Mouse (Mus musculus): ENCODE measurements around the gene Hcrt. TPM values are rescaled to one million over a fixed set of nuclear protein-coding genes. Genes with fewer than 3 reads are reported as not detected.

Hcrt gene
- polyA plus RNA-seq, 1 experiment from 2014 or later: not detected

DNA sequence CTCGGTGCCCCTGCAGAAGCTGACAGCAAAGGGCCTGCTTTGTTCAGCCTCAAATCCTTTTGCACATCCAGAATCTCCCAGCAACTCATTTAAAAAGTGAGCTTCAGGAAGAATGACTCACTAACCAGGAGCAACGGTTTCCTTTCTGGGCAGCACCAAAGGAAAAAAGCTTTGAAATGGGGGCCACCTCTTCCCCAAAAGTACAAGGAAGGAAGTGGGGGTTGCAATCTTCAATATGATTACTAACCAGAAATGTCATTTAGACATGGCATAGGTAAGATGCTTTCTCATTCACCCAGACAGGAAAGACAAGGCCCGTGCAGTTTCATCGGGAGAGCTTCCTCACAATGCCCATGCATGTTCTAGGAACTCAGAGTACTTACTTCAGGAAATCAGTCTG lies 41.5 kb downstream of the Hcrt start:
- Histone ChIP-seq H3K4me3 (ENCODE audit: low read depth, low read length) (no peak overlapping the region), H3K9me3 (replicated peaks; ENCODE audit: control insufficient read depth, low read length) (no peaks in the 10 kb centered on the region), H3K4me2 (ENCODE audit: low read depth, low read length) (no peak overlapping the region), H3K27me3 (ENCODE audit: control insufficient read depth, insufficient read depth, low read depth, low read length) (no peaks in the 10 kb centered on the region), H3K36me3 (ENCODE audit: control insufficient read depth, insufficient read depth) (peaks cover 33% of the 10 kb centered on the region), H3K27ac (ENCODE audit: low read length) (peak overlapping the region; percentile 56), H3K4me1 (ENCODE audit: control insufficient read depth, low read depth, low read length) (peaks cover 39% of the 10 kb centered on the region), H3K9ac (ENCODE audit: low read depth, low read length) (no peak overlapping the region)
- no peak for ATAC-seq (ENCODE audit: low read depth)
- WGBS (ENCODE audit: insufficient replicate concordance): 17% methylated on average over 4 of the region's 4 CpGs

- Histone ChIP-seq H3K9ac (ENCODE audit: low read depth, low read length) (no peak overlapping the region), H3K4me1 (ENCODE audit: control insufficient read depth, low read depth, low read length) (peaks cover 38% of the 10 kb centered on the region), H3K9me3 (replicated peaks; ENCODE audit: control insufficient read depth, low read length) (no peaks in the 10 kb centered on the region), H3K4me3 (ENCODE audit: low read depth, low read length) (no peak overlapping the region), H3K27me3 (ENCODE audit: control insufficient read depth, insufficient read depth, low read depth, low read length) (no peaks in the 10 kb centered on the region), H3K4me2 (ENCODE audit: low read depth, low read length) (no peak overlapping the region), H3K27ac (ENCODE audit: low read length) (no peak overlapping the region), H3K36me3 (ENCODE audit: control insufficient read depth, insufficient read depth) (peaks cover 42% of the 10 kb centered on the region)
- 41% methylated on average over 5 of the region's 5 CpGs for WGBS (ENCODE audit: insufficient replicate concordance)
- no peak for ATAC-seq (ENCODE audit: low read depth)
These were observed 42.4 kb downstream of the Hcrt start for GRCm38 (mm10) chr11:100720345-100720744.

DNA sequence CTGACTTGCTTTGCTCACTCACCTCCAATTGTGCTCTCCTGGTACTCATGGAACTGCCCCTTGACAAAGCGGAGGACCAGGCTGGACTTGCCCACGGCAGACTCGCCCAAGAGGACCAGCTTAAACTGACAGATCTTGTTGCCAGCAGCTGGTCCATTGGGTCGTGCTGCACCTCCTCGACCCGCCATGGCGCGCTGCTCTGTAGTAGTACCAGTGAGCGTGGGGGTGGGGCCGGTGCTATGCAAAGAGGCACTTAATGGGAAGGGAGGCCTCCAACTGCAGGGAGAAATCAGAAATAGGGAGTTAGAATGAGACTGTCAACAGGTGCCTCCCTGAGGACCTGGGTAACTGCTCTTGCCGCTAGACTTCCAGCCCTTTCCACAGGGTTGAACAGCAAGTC lies 42.8 kb downstream of the Hcrt start:
- no peaks in the 10 kb centered on the region for H3K27me3 ChIP-seq (ENCODE audit: control insufficient read depth, insufficient read depth, low read depth, low read length)
- peaks cover 34% of the 10 kb centered on the region for H3K4me1 ChIP-seq (ENCODE audit: control insufficient read depth, low read depth, low read length)
- H3K4me2 ChIP-seq (ENCODE audit: low read depth, low read length): no peak overlapping the region
- H3K4me3 ChIP-seq (ENCODE audit: low read depth, low read length): no peak overlapping the region
- H3K9ac ChIP-seq (ENCODE audit: low read depth, low read length): no peak overlapping the region
- H3K27ac ChIP-seq (ENCODE audit: low read length): no peak overlapping the region
- no peak for ATAC-seq (ENCODE audit: low read depth)
- WGBS (ENCODE audit: insufficient replicate concordance): 82% methylated on average over 11 of the region's 11 CpGs
- peaks cover 45% of the 10 kb centered on the region for H3K36me3 ChIP-seq (ENCODE audit: control insufficient read depth, insufficient read depth)
- no peaks in the 10 kb centered on the region for H3K9me3 ChIP-seq (replicated peaks; ENCODE audit: control insufficient read depth, low read length)

GRCm38 (mm10) chr11:100719312-100719711 lies 43.4 kb downstream of the Hcrt start:
- Histone ChIP-seq H3K4me1 (ENCODE audit: control insufficient read depth, low read depth, low read length) (peaks cover 37% of the 10 kb centered on the region), H3K9me3 (replicated peaks; ENCODE audit: control insufficient read depth, low read length) (no peaks in the 10 kb centered on the region), H3K4me2 (ENCODE audit: low read depth, low read length) (no peak overlapping the region), H3K9ac (ENCODE audit: low read depth, low read length) (no peak overlapping the region), H3K36me3 (ENCODE audit: control insufficient read depth, insufficient read depth) (peaks cover 47% of the 10 kb centered on the region), H3K27me3 (ENCODE audit: control insufficient read depth, insufficient read depth, low read depth, low read length) (no peaks in the 10 kb centered on the region), H3K27ac (ENCODE audit: low read length) (no peak overlapping the region), H3K4me3 (ENCODE audit: low read depth, low read length) (no peak overlapping the region)
- peak; percentile 8 for ATAC-seq (ENCODE audit: low read depth)
- WGBS (ENCODE audit: insufficient replicate concordance): 70% methylated on average over 3 of the region's 3 CpGs

DNA sequence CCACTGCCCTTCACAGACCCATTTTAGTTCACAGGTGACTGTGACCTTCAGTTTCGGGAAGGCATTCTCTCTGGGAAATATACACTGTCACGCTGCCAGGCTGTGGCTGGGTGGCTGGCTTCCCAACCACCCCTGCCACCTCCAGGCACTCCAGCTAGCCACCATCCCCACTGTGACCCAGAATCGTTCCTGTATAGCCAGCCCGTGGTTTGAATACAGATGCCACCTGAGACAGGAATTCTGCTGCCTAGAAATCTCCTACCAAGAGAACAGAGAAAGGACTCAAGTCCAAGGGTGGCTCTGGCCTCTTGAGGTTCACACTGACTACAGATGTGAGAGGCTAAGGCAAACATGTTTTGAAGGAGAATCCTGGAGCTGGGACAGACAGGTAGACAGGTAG lies 43.9 kb downstream of the Hcrt start:
- no peaks in the 10 kb centered on the region for H3K9me3 ChIP-seq (replicated peaks; ENCODE audit: control insufficient read depth, low read length)
- H3K27ac ChIP-seq (ENCODE audit: low read length): 0 out of 2 replicates have a peak overlapping the region, but pooled peaks have one; percentile 40
- H3K4me1 ChIP-seq (ENCODE audit: control insufficient read depth, low read depth, low read length): peaks cover 42% of the 10 kb centered on the region
- peaks cover 47% of the 10 kb centered on the region for H3K36me3 ChIP-seq (ENCODE audit: control insufficient read depth, insufficient read depth)
- H3K27me3 ChIP-seq (ENCODE audit: control insufficient read depth, insufficient read depth, low read depth, low read length): no peaks in the 10 kb centered on the region
- no peak overlapping the region for H3K4me2 ChIP-seq (ENCODE audit: low read depth, low read length)
- no peak for ATAC-seq (ENCODE audit: low read depth)
- no peak overlapping the region for H3K4me3 ChIP-seq (ENCODE audit: low read depth, low read length)
- no peak overlapping the region for H3K9ac ChIP-seq (ENCODE audit: low read depth, low read length)
- 89% methylated on average over 4 of the region's 4 CpGs for WGBS (ENCODE audit: insufficient replicate concordance)

- Histone ChIP-seq H3K36me3 (ENCODE audit: control insufficient read depth, insufficient read depth) (peaks cover 47% of the 10 kb centered on the region), H3K27me3 (ENCODE audit: control insufficient read depth, insufficient read depth, low read depth, low read length) (no peaks in the 10 kb centered on the region), H3K9ac (ENCODE audit: low read depth, low read length) (no peak overlapping the region), H3K4me2 (ENCODE audit: low read depth, low read length) (no peak overlapping the region), H3K27ac (ENCODE audit: low read length) (no peak overlapping the region), H3K4me1 (ENCODE audit: control insufficient read depth, low read depth, low read length) (peaks cover 46% of the 10 kb centered on the region), H3K4me3 (ENCODE audit: low read depth, low read length) (no peak overlapping the region), H3K9me3 (replicated peaks; ENCODE audit: control insufficient read depth, low read length) (no peaks in the 10 kb centered on the region)
- ATAC-seq (ENCODE audit: low read depth): no peak
- WGBS (ENCODE audit: insufficient replicate concordance): 87% methylated on average over 7 of the region's 7 CpGs
These were observed 44.3 kb downstream of the Hcrt start for GRCm38 (mm10) chr11:100718462-100718861.

GRCm38 (mm10) chr11:100716649-100717048 lies 46.1 kb downstream of the Hcrt start:
- H3K27me3 ChIP-seq (ENCODE audit: control insufficient read depth, insufficient read depth, low read depth, low read length): no peaks in the 10 kb centered on the region
- no peak for ATAC-seq (ENCODE audit: low read depth)
- no peak overlapping the region for H3K4me3 ChIP-seq (ENCODE audit: low read depth, low read length)
- WGBS (ENCODE audit: insufficient replicate concordance): 77% methylated on average over 3 of the region's 3 CpGs
- H3K4me1 ChIP-seq (ENCODE audit: control insufficient read depth, low read depth, low read length): peaks cover 47% of the 10 kb centered on the region
- no peak overlapping the region for H3K9ac ChIP-seq (ENCODE audit: low read depth, low read length)
- H3K9me3 ChIP-seq (replicated peaks; ENCODE audit: control insufficient read depth, low read length): no peaks in the 10 kb centered on the region
- H3K4me2 ChIP-seq (ENCODE audit: low read depth, low read length): no peak overlapping the region
- H3K36me3 ChIP-seq (ENCODE audit: control insufficient read depth, insufficient read depth): peaks cover 47% of the 10 kb centered on the region
- H3K27ac ChIP-seq (ENCODE audit: low read length): no peak overlapping the region

DNA sequence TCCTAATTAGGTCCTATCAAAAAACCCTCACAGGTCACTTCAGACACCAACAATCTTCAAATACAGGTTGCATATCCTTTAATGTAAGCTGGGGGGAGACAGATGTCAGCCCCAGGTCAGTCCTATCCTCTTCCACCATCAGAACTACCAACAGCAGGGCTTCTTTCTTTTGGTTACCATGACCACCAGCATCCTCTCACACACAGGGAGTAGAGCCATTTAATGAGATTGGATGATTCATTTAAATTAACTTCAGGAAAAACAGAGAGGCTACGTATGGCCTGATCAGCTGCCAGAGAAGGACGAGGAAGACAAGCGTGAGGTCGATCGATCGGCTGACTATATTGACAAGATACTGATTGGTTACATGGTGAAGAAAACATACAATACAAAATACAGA lies 47.8 kb downstream of the Hcrt start:
- Histone ChIP-seq H3K36me3 (ENCODE audit: control insufficient read depth, insufficient read depth) (peaks cover 47% of the 10 kb centered on the region), H3K9ac (ENCODE audit: low read depth, low read length) (no peak overlapping the region), H3K27ac (ENCODE audit: low read length) (no peak overlapping the region), H3K9me3 (replicated peaks; ENCODE audit: control insufficient read depth, low read length) (no peaks in the 10 kb centered on the region), H3K4me3 (ENCODE audit: low read depth, low read length) (no peak overlapping the region), H3K4me2 (ENCODE audit: low read depth, low read length) (no peak overlapping the region), H3K27me3 (ENCODE audit: control insufficient read depth, insufficient read depth, low read depth, low read length) (no peaks in the 10 kb centered on the region), H3K4me1 (ENCODE audit: control insufficient read depth, low read depth, low read length) (peaks cover 39% of the 10 kb centered on the region)
- ATAC-seq (ENCODE audit: low read depth): no peak
- WGBS (ENCODE audit: insufficient replicate concordance): 88% methylated on average over 6 of the region's 6 CpGs

- H3K9me3 ChIP-seq (replicated peaks; ENCODE audit: control insufficient read depth, low read length): no peaks in the 10 kb centered on the region
- peak overlapping the region; percentile 87 for H3K4me2 ChIP-seq (ENCODE audit: low read depth, low read length)
- H3K27ac ChIP-seq (ENCODE audit: low read length): peak overlapping the region; percentile 85
- peaks cover 39% of the 10 kb centered on the region for H3K4me1 ChIP-seq (ENCODE audit: control insufficient read depth, low read depth, low read length)
- H3K36me3 ChIP-seq (ENCODE audit: control insufficient read depth, insufficient read depth): peaks cover 43% of the 10 kb centered on the region
- ATAC-seq (ENCODE audit: low read depth): peak; percentile 39
- 34% methylated on average over 6 of the region's 6 CpGs for WGBS (ENCODE audit: insufficient replicate concordance)
- H3K4me3 ChIP-seq (ENCODE audit: low read depth, low read length): peak overlapping the region; percentile 52
- no peaks in the 10 kb centered on the region for H3K27me3 ChIP-seq (ENCODE audit: control insufficient read depth, insufficient read depth, low read depth, low read length)
- peak overlapping the region; percentile 58 for H3K9ac ChIP-seq (ENCODE audit: low read depth, low read length)
These were observed 48.2 kb downstream of the Hcrt start for GRCm38 (mm10) chr11:100714534-100714915.

Measured in liver, embryonic 16.5 days (tissue).